Comparison of ENCODE assay signal across 7 mouse cellular contexts in the genomic region with DNA sequence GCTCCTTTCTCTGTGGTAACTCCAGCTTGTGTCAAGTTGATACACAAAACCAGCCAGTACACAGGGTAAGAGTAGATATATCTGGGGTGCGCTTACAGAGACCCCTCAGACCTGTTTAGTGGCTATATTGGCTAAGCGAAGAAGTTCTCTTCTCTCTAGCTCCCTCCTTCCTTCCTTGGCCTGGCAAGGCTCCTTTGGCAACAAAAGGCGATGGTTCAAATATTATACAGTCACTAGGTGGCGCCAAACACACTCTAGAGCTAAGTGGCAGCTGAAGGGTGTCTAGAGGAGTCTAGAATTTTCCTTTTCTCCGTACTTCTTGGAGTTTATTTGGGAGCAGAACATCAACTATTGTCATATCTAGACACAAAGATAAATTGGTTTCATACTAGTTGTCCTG. TPM values are rescaled to one million over a fixed set of nuclear protein-coding genes. Genes with fewer than 3 reads are reported as not detected.
A peak's percentile ranks its signal among the peaks of the same experiment; 100 is the strongest.
DNase-seq lines count a peak whose midpoint lies in the region; ATAC-seq and TF ChIP-seq lines count a peak whose summit lies in the region.

No protein-coding gene starts in this region.

- 19% methylated on average over 5 of the region's 5 CpGs for WGBS in kidney, adult 2 months
- 36% methylated on average over 5 of the region's 5 CpGs for WGBS in kidney, embryonic 16.5 days
- 17% methylated on average over 5 of the region's 5 CpGs for WGBS in liver, embryonic 14.5 days (ENCODE audit: insufficient replicate concordance)

- intact Hi-C loops in heart, postnatal 14 days (cut with DNase I) = loop anchor here (2.0 to 5.0 kb wide), 2 partner anchors 85 to 487 kb away; no protein-coding TSS in a partner anchor

- TF ChIP-seq POLR2A in kidney, adult 2 months (IDR thresholded peaks at IDR 0.05; ENCODE audit: low read depth, low read length) = no peak
- no peak for TF ChIP-seq POLR2A in MEL (IDR thresholded peaks at IDR 0.05; ENCODE audit: control insufficient read depth in 1 of 2, insufficient read depth in 1 of 2, low read depth in 1 of 2, low read length in 2 of 2, poor library complexity in 1 of 2)

- no peak for TF ChIP-seq EP300 in MEL (IDR thresholded peaks at IDR 0.05; ENCODE audit: low read depth in 1 of 2, low read length in 2 of 2)
- no peak for TF ChIP-seq EP300 in liver, embryonic 14.5 days (IDR thresholded peaks at IDR 0.05; ENCODE audit: low read depth)

- no peak overlapping the region for H3K27ac ChIP-seq in kidney, adult 2 months (ENCODE audit: insufficient read depth, low read depth, low read length)
- no peak overlapping the region for H3K27ac ChIP-seq in kidney, embryonic 16.5 days (ENCODE audit: low read length)
- H3K27ac ChIP-seq in MEL (ENCODE audit: control insufficient read depth, low read depth, low read length) = no peak overlapping the region
- H3K27ac ChIP-seq in liver, embryonic 14.5 days = no peak overlapping the region

- H3K36me3 ChIP-seq in kidney, adult 2 months (ENCODE audit: control insufficient read depth, insufficient read depth, low read length) = no peaks in the 10 kb centered on the region
- H3K36me3 ChIP-seq in kidney, embryonic 16.5 days (ENCODE audit: insufficient read depth, low read length) = no peaks in the 10 kb centered on the region
- H3K36me3 ChIP-seq in MEL (ENCODE audit: control insufficient read depth in 1 of 2, insufficient read depth in 2 of 2, low read length in 2 of 2) = no peaks in the 10 kb centered on the region
- H3K36me3 ChIP-seq in liver, embryonic 14.5 days (replicated peaks; ENCODE audit: control insufficient read depth, insufficient read depth, low read depth) = no peaks in the 10 kb centered on the region

- H3K9me3 ChIP-seq in kidney, embryonic 16.5 days (ENCODE audit: low read length) = no peaks in the 10 kb centered on the region
- H3K9me3 ChIP-seq in MEL (replicated peaks; ENCODE audit: insufficient read depth, low read length) = no peaks in the 10 kb centered on the region
- no peaks in the 10 kb centered on the region for H3K9me3 ChIP-seq in liver, embryonic 14.5 days (ENCODE audit: control insufficient read depth, low read length)

- no peak overlapping the region for H3K9ac ChIP-seq in kidney, embryonic 16.5 days (replicated peaks; ENCODE audit: low read length)
- no peak overlapping the region for H3K9ac ChIP-seq in MEL (ENCODE audit: control insufficient read depth, low read depth, low read length, poor library complexity, severe bottlenecking)
- H3K9ac ChIP-seq in liver, embryonic 14.5 days (replicated peaks) = no peak overlapping the region

- no peaks in the 10 kb centered on the region for H3K4me1 ChIP-seq in kidney, adult 2 months (ENCODE audit: control insufficient read depth, insufficient read depth, low read length)
- no peaks in the 10 kb centered on the region for H3K4me1 ChIP-seq in kidney, embryonic 16.5 days (ENCODE audit: insufficient read depth, low read length)
- H3K4me1 ChIP-seq in MEL (ENCODE audit: control insufficient read depth in 1 of 2, insufficient read depth in 2 of 2, low read length in 2 of 2) = no peaks in the 10 kb centered on the region
- H3K4me1 ChIP-seq in liver, embryonic 14.5 days (replicated peaks; ENCODE audit: control insufficient read depth in 2 of 2, insufficient read depth in 2 of 2, low read length in 1 of 2) = no peaks in the 10 kb centered on the region

- H3K79me2 ChIP-seq in MEL (ENCODE audit: control insufficient read depth, insufficient read depth, low read length, poor library complexity) = no peaks in the 10 kb centered on the region

- peak; percentile 57 for TF ChIP-seq CTCF in kidney, adult 2 months (conservative IDR thresholded peaks at IDR 0.05; ENCODE audit: insufficient read depth, insufficient read length, low read depth, low read length)
- peak; percentile 48 to 70 (median 49) for TF ChIP-seq CTCF in MEL (IDR thresholded peaks at IDR 0.05 in 2 of 3, conservative IDR thresholded peaks at IDR 0.05 in 1 of 3; ENCODE audit: control insufficient read depth in 1 of 3, insufficient read depth in 1 of 3, low read depth in 2 of 3, low read length in 3 of 3, poor library complexity in 1 of 3, severe bottlenecking in 1 of 3)
- peak; percentile 47; the same call in 1 of the 2 replicates for TF ChIP-seq CTCF in liver, embryonic 14.5 days (IDR thresholded peaks at IDR 0.05; ENCODE audit: low read depth)

- no peaks in the 10 kb centered on the region; the same call in 1 of the 2 replicates for H3K27me3 ChIP-seq in kidney, adult 2 months (replicated peaks; ENCODE audit: control insufficient read depth, insufficient read depth, low read length)
- no peaks in the 10 kb centered on the region for H3K27me3 ChIP-seq in kidney, embryonic 16.5 days (ENCODE audit: insufficient read depth, low read length)
- no peaks in the 10 kb centered on the region for H3K27me3 ChIP-seq in MEL (ENCODE audit: control insufficient read depth in 1 of 2, insufficient read depth in 2 of 2, low read length in 2 of 2)
- no peaks in the 10 kb centered on the region for H3K27me3 ChIP-seq in liver, embryonic 14.5 days (ENCODE audit: control insufficient read depth, insufficient read depth, low read length)

- H3K4me2 ChIP-seq in kidney, embryonic 16.5 days (replicated peaks; ENCODE audit: low read depth, low read length) = no peak overlapping the region
- H3K4me2 ChIP-seq in liver, embryonic 14.5 days (ENCODE audit: low read depth) = no peak overlapping the region

- DNase-seq in kidney, adult 2 months = peak; percentile 51
- peak; percentile 67 for DNase-seq in MEL (ENCODE audit: low read depth, low spot score)
- DNase-seq in adrenal gland, postnatal 36 days = peak; percentile 31 to 40
- peak; percentile 23 to 62 for DNase-seq in heart, postnatal 14 days
- DNase-seq in liver, embryonic 14.5 days (ENCODE audit: low read depth in 3 of 3, low spot score in 3 of 3) = peak in 2 of 3 experiments; percentile 5 to 6
- DNase-seq in thymus, postnatal 25 days = peak; percentile 3

- H3K4me3 ChIP-seq in kidney, adult 2 months (ENCODE audit: insufficient read depth, low read depth, low read length) = no peak overlapping the region
- no peak overlapping the region for H3K4me3 ChIP-seq in kidney, embryonic 16.5 days (ENCODE audit: low read length)
- no peak overlapping the region for H3K4me3 ChIP-seq in MEL (ENCODE audit: control insufficient read depth in 1 of 2, insufficient read depth in 1 of 2, low read depth in 2 of 2, low read length in 2 of 2)
- no peak overlapping the region for H3K4me3 ChIP-seq in liver, embryonic 14.5 days (ENCODE audit: insufficient read depth in 1 of 2, low read depth in 2 of 2, low read length in 2 of 2)

- no peak for ATAC-seq in kidney, embryonic 16.5 days (ENCODE audit: low FRiP score, low TSS enrichment)
- ATAC-seq in liver, embryonic 14.5 days (ENCODE audit: insufficient read depth) = no peak

- peak; percentile 53 for TF ChIP-seq RAD21 in MEL (IDR thresholded peaks at IDR 0.05; ENCODE audit: low read depth, low read length)

TF ChIP-seq in MEL, 35 proteins besides CTCF, POLR2A, EP300 and RAD21:
- TF ChIP-seq ZKSCAN1 (IDR thresholded peaks at IDR 0.05; ENCODE audit: low read depth, low read length) (no peak), RCOR1 (IDR thresholded peaks at IDR 0.05; ENCODE audit: low read depth, low read length) (no peak), ZMIZ1 (IDR thresholded peaks at IDR 0.05; ENCODE audit: low read depth, low read length) (no peak), SMC3 (IDR thresholded peaks at IDR 0.05; ENCODE audit: low read depth, low read length) (peak; percentile 60), ETS1 (IDR thresholded peaks at IDR 0.05; ENCODE audit: low read depth, low read length) (no peak), KAT2A (conservative IDR thresholded peaks at IDR 0.05; ENCODE audit: low read depth, low read length) (no peak), GATA1 (IDR thresholded peaks at IDR 0.05; ENCODE audit: low read depth, low read length) (no peak), MYB (IDR thresholded peaks at IDR 0.05; ENCODE audit: low read depth, low read length) (no peak), NRF1 (IDR thresholded peaks at IDR 0.05; ENCODE audit: insufficient read depth, low read depth, low read length, poor library complexity, severe bottlenecking) (no peak), ZC3H11A (IDR thresholded peaks at IDR 0.05; ENCODE audit: low read depth, low read length) (peak; percentile 22; the same call in 1 of the 2 replicates)

RNA-seq across cellular contexts. Expression of gene Ces1a, which starts 37.7 kb away (rescaled TPM):
- polyA plus RNA-seq in kidney, adult 2 months (2012; rRNA removed) = not detected in 2 replicates
- polyA plus RNA-seq in kidney, embryonic 16.5 days (2015; fragmentation: Nextera tagmentation; extraction: Ambion mirVana) = not detected in 2 replicates
- not detected in 2 replicates for total RNA-seq in MEL (2012; rRNA removed)
- polyA plus RNA-seq in MEL (2012; ENCODE audit: insufficient read depth in 1 of 2, insufficient read length in 2 of 2, low read depth in 1 of 2, low replicate concordance in 2 of 2, missing spikeins in 1 of 2) = not detected
- total RNA-seq in adrenal gland, postnatal 36 days (2021) = not detected
- not detected for total RNA-seq in heart, postnatal 14 days (2021)
- not detected in 2 replicates for polyA plus RNA-seq in liver, embryonic 14.5 days (2012; rRNA removed)
- not detected in 2 replicates for polyA plus RNA-seq in liver, embryonic 14.5 days (2014; fragmentation: Nextera tagmentation; extraction: Ambion mirVana)

RNA-seq across cellular contexts. Expression of gene Slc6a2, which starts 50.4 kb away (rescaled TPM):
- polyA plus RNA-seq in kidney, adult 2 months (2012; rRNA removed) = 0.99 and 3.4 TPM in 2 replicates
- 0.64 and 1.4 TPM in 2 replicates for polyA plus RNA-seq in kidney, embryonic 16.5 days (2015; fragmentation: Nextera tagmentation; extraction: Ambion mirVana)
- not detected in 2 replicates for total RNA-seq in MEL (2012; rRNA removed)
- under 1 TPM in 1 of 2 experiments, not detected in 1; 0.03 TPM for polyA plus RNA-seq in MEL (2012; ENCODE audit: insufficient read depth in 1 of 2, insufficient read length in 2 of 2, low read depth in 1 of 2, low replicate concordance in 2 of 2, missing spikeins in 1 of 2)
- 10 to 100 TPM in 1 of 2 experiments, 1 to 10 TPM in 1; 9.9 to 13.1 TPM for total RNA-seq in adrenal gland, postnatal 36 days (2021)
- under 1 TPM; 0.07 to 0.19 TPM for total RNA-seq in heart, postnatal 14 days (2021)
- under 0.01 TPM in 1 of 2 replicates, not detected in the other for polyA plus RNA-seq in liver, embryonic 14.5 days (2012; rRNA removed)
- polyA plus RNA-seq in liver, embryonic 14.5 days (2014; fragmentation: Nextera tagmentation; extraction: Ambion mirVana) = not detected in 2 replicates

Comparison
In these comparisons a context has a peak if more than half of its experiments do, and no peak if none do; other contexts are left out.
1. DNase-seq: peak in every context shown above with its lines; median percentile 67 in MEL; 51 in kidney, adult 2 months; 42 in heart, postnatal 14 days; 36 in adrenal gland, postnatal 36 days; 6 in liver, embryonic 14.5 days; 3 in thymus, postnatal 25 days.